Mouse (Mus musculus) erythroblast, embryonic 14.5 days (primary cell): ENCODE measurements at regions not wholly inside any gene's neighbourhood (a gene's known extent, or its start where the extent isn't known, plus 50 kb on each side); places are given as distances from the start of the nearest gene placed in this dataset.

ENCODE experiments used
- GATA1 ChIP-seq: IDR thresholded peaks from 2 replicates; pipeline ENCODE4 v1.6.1; 2012; ENCODE audit warnings: low read length, inconsistent platforms, mixed read lengths
- TAL1 ChIP-seq: IDR thresholded peaks from 3 replicates; pipeline ENCODE4 v1.6.1; 2012; ENCODE audit warnings: low read length, inconsistent platforms, mixed read lengths

GRCm38 (mm10) chr9:69568222-69568621, 114.8 kb downstream of the Anxa2 start:
- TF ChIP-seq TAL1 (no peak), GATA1 (no peak)
